Mouse (Mus musculus) left cerebral cortex, adult 9 months (tissue): ENCODE measurements around the gene Slc22a15.
"Not testable (repeated sequence)": the region's sequence is repeated elsewhere in the genome, so short reads cannot be mapped to it uniquely, and the experiment has no call there.

Source experiments
- DNase-seq, 2 experiments: peaks; one replicate each; pipeline ENCODE4 v3.0.0; 2022; ENCODE audit warnings: low spot score in 2 of 2

Slc22a15 gene

DNA sequence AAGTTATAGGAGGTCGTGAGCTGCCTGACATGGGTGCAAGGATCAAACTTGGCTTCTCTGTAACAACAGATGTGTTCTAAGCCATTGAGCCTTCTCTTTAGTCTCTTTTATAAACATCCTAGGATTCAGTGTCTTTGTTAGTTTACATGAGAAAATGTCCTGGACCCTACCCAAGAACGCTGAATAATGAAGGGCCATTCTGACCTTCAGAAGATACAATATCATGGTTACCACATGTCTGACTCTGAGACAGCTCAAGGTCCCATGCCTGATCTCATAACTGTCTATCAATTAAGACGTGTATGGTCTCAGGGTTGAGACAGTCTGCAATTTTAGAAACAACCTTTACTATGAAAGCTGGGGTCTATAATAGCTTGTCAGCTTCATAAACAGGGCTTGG lies 62.4 kb downstream of the Slc22a15 start:
- DNase-seq: no peak

GRCm38 (mm10) chr3:101860151-101860550 lies 64.1 kb downstream of the Slc22a15 start:
- peak in 1 of 2 experiments; percentile 45 for DNase-seq

- DNase-seq: no peak
These were observed 64.5 kb downstream of the Slc22a15 start for GRCm38 (mm10) chr3:101859740-101860139.

DNA sequence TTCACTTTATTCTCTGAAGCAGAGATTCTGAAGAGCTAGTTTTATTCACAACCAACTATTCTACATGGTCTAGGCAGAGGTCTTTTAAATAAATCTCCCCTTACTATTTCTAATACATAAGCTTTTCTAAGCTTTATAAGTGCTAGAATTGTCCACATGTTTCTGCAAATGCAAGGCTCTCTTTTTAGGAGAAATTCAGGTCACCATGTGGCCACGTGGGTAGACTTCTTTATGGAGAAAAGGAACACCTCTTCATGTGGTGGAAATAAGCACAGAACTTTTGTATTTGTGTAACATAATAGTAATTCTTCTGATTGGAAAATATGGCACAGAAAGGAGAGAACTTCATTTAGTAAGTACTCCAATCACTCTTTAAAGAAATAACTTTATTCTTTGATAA lies 70.2 kb downstream of the Slc22a15 start:
- DNase-seq: no peak

- no peak for DNase-seq
These were observed 72.9 kb downstream of the Slc22a15 start for GRCm38 (mm10) chr3:101851363-101851762.

GRCm38 (mm10) chr3:101848816-101849215 lies 75.4 kb downstream of the Slc22a15 start, which contains the start of gene Mab21l3:
Mab21l3 (minus strand) TSS chr3:101848959.
- no peak for DNase-seq

GRCm38 (mm10) chr3:101846096-101846495 lies 78.2 kb downstream of the Slc22a15 start:
- no peak for DNase-seq

DNA sequence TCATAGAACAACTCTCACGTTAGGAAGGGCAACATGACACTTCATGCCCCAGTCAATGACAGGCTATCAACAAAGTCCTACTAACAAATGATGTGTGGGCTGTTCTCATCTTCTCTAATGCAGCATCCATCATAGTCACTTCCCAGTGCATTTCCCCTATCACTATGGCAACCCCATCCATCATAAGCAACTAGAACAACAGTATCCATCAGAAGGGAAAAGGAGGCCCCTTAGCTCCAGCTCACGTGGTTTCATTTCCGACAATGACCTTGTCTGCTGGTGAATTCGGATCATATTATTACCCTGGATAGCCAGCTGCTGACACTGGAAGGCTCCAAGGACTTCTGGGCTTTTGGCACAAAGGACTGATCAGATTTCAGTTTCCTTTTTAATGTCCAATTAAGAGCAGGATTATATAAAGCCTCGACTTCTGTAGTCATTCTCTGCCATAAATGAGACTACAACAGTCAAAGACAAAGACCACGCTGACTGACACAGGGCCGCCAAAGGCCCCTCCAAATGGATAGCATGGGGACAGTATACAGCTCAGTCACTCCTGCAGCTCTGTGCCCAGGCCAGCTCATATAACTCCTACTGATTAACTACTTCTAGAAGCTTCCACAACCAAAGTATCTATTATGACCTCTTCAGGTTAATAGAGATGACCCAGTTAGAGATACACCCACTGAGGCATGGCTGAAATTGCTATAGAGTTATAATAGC lies 81.7 kb downstream of the Slc22a15 start:
- no peak for DNase-seq

DNA sequence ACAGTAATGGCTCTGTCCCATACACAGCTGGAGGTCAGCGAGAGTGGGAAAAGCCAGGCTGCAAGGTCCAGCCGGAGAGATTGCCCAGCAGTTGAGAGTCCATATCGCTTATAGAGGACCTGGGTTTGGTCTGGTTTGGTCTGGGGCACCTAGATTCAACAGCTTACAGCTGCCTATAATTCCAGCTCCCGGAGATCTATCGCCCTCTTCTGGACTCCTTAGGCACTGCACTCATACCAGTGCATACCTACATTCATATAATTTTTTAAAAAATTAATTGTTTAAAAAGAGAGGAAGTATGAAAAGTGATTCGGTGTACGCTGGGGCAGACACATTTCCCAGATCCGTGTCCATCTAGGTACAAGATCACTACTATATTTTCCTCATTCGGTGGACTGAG lies 84.9 kb downstream of the Slc22a15 start:
- no peak for DNase-seq

GRCm38 (mm10) chr3:101836971-101837370 lies 87.3 kb downstream of the Slc22a15 start:
- DNase-seq: no peak

DNA sequence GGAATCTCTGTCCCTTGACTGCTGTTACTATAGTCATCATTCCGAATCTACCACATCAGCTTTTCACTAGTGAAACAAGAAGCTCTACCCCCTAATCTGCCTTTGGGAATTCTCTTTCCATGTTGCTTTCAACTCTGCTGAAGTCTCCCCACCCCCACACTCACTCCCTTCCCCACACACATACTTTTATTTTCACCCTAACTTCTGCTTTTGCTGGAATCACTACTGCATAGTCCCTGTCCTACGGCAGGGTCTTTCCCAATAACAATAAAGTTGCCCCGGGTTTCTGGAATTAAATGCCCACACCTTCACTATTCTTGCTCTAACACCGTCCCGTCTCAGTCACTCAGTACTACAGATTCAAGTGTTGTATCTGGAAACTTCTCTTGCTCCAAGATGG lies 87.7 kb downstream of the Slc22a15 start:
- DNase-seq: no peak

GRCm38 (mm10) chr3:101836045-101836444 lies 88.2 kb downstream of the Slc22a15 start:
- peak in 1 of 2 experiments; percentile 71 for DNase-seq

- DNase-seq: no peak
These were observed 92.9 kb downstream of the Slc22a15 start for GRCm38 (mm10) chr3:101831189-101831858.

GRCm38 (mm10) chr3:101829881-101830616 lies 94.2 kb downstream of the Slc22a15 start:
- no peak for DNase-seq

DNA sequence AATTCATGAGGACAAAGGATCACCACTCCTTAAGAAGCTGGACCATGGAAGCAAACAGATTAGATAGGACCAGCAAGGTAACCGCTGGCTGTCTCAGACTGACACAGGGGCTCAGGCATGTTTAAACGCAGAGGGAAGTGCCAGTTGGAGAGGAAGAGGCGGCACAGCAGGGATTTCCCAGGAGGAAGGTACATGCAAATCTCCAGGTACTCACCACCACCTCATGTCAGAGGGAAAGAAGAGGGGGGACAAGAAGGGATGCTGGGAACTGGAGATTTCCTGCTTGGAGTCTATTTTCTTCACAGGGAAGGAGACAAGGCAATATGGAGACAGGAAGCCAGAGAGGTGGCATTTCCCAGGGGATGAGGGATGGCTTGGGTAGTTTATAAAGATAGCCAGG lies 95.7 kb downstream of the Slc22a15 start:
- DNase-seq: no peak

DNA sequence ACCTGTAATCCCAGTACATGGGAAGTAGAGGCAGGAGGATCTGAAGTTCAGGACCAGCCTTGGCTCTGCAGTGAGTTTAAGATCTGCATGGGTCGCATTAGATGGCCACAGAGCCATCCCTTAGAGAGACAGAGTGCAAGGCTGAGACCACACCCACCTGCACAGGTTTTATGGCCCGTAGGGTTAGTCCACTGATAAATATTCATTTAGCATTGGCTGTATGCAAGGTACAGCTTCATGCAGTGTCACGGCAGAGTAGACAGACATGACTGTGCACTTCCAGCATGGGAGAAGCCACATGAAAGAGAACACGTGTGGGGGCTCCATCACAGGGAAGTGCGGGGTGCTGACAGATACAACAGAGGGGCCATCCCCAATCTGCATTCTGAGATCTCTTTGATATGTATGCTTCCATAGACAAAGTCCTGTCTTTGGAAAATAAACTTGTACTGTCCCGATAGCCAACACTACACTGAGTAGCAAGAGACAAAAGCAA lies 97.0 kb downstream of the Slc22a15 start:
- DNase-seq: no peak

GRCm38 (mm10) chr3:101824338-101824737 lies 99.9 kb downstream of the Slc22a15 start:
- no peak for DNase-seq

- no peak for DNase-seq
These were observed 102.2 kb downstream of the Slc22a15 start for GRCm38 (mm10) chr3:101822052-101822451.

DNA sequence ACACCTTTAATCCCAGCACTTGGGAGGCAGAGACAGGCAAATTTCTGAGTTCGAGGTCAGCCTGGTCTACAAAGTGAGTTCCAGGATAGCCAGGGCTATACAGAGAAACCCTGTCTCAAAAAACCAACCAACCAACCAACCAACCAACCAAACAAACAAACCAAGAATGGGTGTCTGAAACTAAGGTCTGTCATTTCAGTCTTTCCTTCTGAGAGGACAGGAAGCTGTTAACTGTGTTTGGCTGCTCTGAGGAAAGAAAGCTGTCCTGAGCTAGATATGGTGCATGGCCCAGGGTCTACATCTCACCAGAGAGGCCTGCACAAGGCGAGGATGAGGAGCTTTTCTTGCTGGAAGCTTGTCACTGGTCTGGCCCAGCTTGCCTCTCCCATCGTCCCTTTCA lies 103.5 kb downstream of the Slc22a15 start:
- DNase-seq: not testable (repeated sequence)

DNA sequence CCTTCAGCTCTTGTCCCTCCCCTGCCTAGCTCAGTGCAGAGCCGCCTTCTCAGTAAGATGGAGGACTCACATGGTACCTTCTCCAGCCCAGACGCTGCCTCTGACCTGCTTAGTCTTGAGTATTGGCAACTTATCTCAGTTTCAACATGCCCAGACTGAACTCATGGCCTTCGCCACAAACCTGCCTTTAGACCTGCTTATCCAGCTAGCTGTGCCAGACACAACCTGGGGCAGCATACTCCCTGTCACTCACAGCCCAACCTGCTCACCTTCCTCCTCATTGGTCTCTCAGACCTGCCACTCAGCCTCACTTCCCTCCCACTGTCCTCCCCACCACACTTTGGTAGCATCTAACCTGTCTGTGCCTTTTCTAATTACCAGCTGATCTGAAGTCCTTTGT lies 108.2 kb downstream of the Slc22a15 start:
- DNase-seq: no peak

DNA sequence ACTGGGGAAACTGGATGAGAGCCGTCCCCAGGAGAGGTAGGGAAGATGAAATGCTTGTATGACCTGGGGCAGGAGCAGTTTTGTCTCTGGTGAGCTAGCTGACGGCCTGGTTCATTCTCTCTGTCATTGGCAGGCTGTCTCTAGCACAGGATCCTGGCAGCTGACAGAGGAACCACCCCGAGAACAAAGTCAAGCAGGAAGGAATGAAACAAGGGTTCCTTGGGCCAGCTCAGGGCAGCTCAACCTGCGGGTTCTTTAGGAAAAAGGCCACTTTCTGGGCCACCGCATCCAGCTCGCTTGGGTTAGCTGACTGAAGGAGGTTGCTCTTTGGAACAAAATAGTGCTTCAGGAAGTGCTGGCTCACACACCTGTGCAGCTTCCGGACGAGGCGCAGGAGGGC lies 109.5 kb downstream of the Slc22a15 start:
- no peak for DNase-seq

DNA sequence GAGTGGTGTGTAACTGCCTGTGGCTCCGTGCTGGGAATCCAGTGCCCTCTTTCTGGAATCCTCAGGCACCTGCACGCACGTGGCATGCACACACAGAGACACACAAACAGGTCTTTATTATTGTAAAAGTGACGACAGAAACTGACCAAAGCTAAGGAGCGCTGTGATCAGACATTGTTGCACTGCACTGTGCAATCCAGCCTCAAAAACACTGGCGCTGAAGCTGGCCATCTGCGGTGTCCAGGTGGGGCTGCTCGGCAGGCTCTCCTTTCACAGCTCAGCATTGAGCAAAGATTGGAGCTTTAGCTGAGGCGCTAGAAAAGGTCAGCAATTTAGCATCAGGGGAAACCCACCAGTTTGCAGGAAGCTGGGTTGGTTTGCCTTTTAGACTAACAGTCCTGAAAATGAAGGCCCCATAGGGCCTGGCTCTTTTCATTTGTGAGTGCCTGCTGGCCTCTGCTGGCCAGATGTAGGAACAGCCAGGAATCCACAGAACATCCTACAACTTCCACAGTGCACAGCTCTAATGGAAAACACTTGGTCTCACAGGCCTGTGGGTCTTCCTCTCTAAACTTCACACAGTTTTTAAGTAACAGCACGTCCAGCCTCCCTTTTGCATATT lies 111.8 kb downstream of the Slc22a15 start:
- DNase-seq: peak in 1 of 2 experiments; percentile 79
